In genomic region chr6:100700774-100701173, GRCm38 (mm10) we compare ENCODE assay signal across 15 mouse cellular contexts. TPM values are rescaled to one million over a fixed set of nuclear protein-coding genes. Genes with fewer than 3 reads are reported as not detected.
DNase-seq lines count a peak whose midpoint lies in the region; ATAC-seq and TF ChIP-seq lines count a peak whose summit lies in the region.
"Had no signal": no experiment of that assay in that cellular context is flagged by ENCODE, and none has a peak within 500 bp of the region (broad histone marks: within the 10 kb centered on the region; RNA-seq: fewer than 3 reads in every experiment).

No protein-coding gene starts in this region.

- intact Hi-C loops in left cerebral cortex, postnatal 10 days (cut with DNase I), result no loop called here

- no peak for ATAC-seq in activated CD4-positive, CD25-positive, alpha-beta regulatory T cell, adult 4 months
- ATAC-seq: forebrain, embryonic 13.5 days; intestine, embryonic 16.5 days; midbrain, embryonic 15.5 days had no signal

- no peak for TF ChIP-seq CTCF in brain, embryonic 14.5 days (IDR thresholded peaks at IDR 0.05; ENCODE audit: borderline replicate concordance, extremely low read depth, insufficient read depth, insufficient read length)

- TF ChIP-seq POLR2A in brain, embryonic 14.5 days (IDR thresholded peaks at IDR 0.05; ENCODE audit: borderline replicate concordance, extremely low read depth, insufficient read depth, insufficient read length, poor library complexity, severe bottlenecking), result no peak

- peak; percentile 13 to 25 for DNase-seq in frontal cortex, adult 2 months (ENCODE audit: extremely low spot score in 1 of 2, low spot score in 1 of 2)
- DNase-seq in frontal cortex, postnatal 25 days (ENCODE audit: low spot score in 2 of 2), result no peak
- peak; percentile 16 to 18 for DNase-seq in left cerebral cortex, adult 9 months (ENCODE audit: low spot score in 2 of 2)
- no peak for DNase-seq in left cerebral cortex, postnatal 10 days (ENCODE audit: extremely low spot score in 1 of 2, low spot score in 2 of 2)
- DNase-seq in 3134 (ENCODE audit: extremely low read depth, insufficient read length, low spot score), result peak; percentile 37
- peak; percentile 56 for DNase-seq in brain, embryonic 14.5 days (ENCODE audit: low read depth)
- DNase-seq in kidney, adult 9 months, result no peak
- DNase-seq: adrenal gland, adult 2 months; lung, adult 18-20 months; lung, postnatal 14 days; thymus, postnatal 14 days had no signal

RNA-seq across cellular contexts. Expression of gene Gxylt2, which starts 3.8 kb away (rescaled TPM):
- 1.6 TPM in 2 replicates for polyA plus RNA-seq in frontal cortex, adult 2 months (2012; rRNA removed)
- total RNA-seq in left cerebral cortex, postnatal 10 days (2021), result 1 to 10 TPM; 1.5 to 2.4 TPM
- polyA plus RNA-seq in brain, embryonic 14.5 days (2012; rRNA removed), result 1.8 and 3.2 TPM in 2 replicates
- polyA plus RNA-seq in activated CD4-positive, CD25-positive, alpha-beta regulatory T cell, adult 4 months (2017; shearing (Covaris generic)), result under 1 TPM in 1 of 2 experiments, not detected in 1; 0.74 TPM

RNA-seq across cellular contexts. Expression of gene Shq1, which starts 29.8 kb away (rescaled TPM):
- 3.4 and 3.5 TPM in 2 replicates for polyA plus RNA-seq in frontal cortex, adult 2 months (2012; rRNA removed)
- total RNA-seq in left cerebral cortex, postnatal 10 days (2021), result 1 to 10 TPM; 6.0 to 8.0 TPM
- 6.0 and 8.7 TPM in 2 replicates for polyA plus RNA-seq in brain, embryonic 14.5 days (2012; rRNA removed)
- 1 to 10 TPM; 7.1 to 7.7 TPM for polyA plus RNA-seq in activated CD4-positive, CD25-positive, alpha-beta regulatory T cell, adult 4 months (2017; shearing (Covaris generic))

Comparison
In these comparisons a context has a peak if more than half of its experiments do, and no peak if none do; other contexts are left out.
1. DNase-seq: peak in frontal cortex, adult 2 months (2 of 2), left cerebral cortex, adult 9 months (2 of 2), 3134 (single experiment) and brain, embryonic 14.5 days (single experiment); none in frontal cortex, postnatal 25 days (0 of 2), left cerebral cortex, postnatal 10 days (0 of 2) and kidney, adult 9 months (single experiment).